8 mouse cellular contexts compared by ENCODE assay signal in the genomic region with DNA sequence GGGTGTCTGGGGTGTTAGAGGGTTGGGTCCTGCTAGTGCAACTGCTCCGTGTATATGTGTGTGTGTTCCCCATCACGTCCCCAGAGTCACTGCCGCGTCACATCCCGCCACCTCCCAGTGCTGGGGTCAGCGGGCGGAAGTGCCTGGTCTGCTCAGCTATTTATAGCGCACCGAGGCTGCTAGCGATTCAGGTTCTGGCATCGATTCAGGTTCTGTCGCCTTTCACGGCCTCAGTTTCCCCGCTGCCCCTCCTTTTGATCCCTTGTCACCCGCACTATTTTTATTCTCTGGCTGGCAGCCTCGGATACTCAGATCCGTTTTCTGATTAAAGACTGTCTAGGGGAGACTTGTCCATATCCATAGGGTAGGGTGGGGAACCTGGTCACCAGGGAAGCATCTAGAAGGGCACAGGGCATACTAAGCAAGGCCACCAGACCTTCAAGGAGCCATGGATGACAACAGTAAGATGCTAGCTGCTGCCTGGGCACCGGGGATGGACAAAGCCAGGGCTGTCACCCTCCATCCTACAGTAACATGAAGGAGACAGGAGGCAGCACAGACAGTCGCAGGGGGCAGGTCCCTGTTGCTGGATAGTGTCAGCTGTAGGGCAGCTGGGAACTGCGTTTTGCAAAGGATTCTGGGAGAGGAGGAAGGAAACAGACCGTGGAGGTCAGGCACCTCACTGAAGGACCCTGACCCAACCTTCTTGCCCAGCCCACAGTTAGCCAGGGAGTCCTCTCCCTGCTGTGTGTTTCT. TPM values are rescaled to one million over a fixed set of nuclear protein-coding genes. Genes with fewer than 3 reads are reported as not detected.
DNase-seq lines count a peak whose midpoint lies in the region; ATAC-seq and TF ChIP-seq lines count a peak whose summit lies in the region.

No protein-coding gene starts in this region.

- WGBS in lung, embryonic 15.5 days: under 1% methylated on average over 21 of the region's 21 CpGs
- WGBS in lung, adult 2 months: under 1% methylated on average over 21 of the region's 21 CpGs
- 2% methylated on average over 21 of the region's 21 CpGs for WGBS in heart, adult 2 months
- 8% methylated on average over 21 of the region's 21 CpGs for WGBS in midbrain, embryonic 15.5 days

- H3K36me3 ChIP-seq in lung, embryonic 15.5 days: no peaks in the 10 kb centered on the region
- no peaks in the 10 kb centered on the region for H3K36me3 ChIP-seq in heart, adult 2 months (ENCODE audit: control insufficient read depth, insufficient read depth, low read length)
- H3K36me3 ChIP-seq in midbrain, embryonic 15.5 days (replicated peaks): peaks cover 6% of the 10 kb centered on the region

- ATAC-seq in lung, embryonic 15.5 days (ENCODE audit: borderline replicate concordance, extremely low read depth, low FRiP score, low TSS enrichment): no peak
- no peak for ATAC-seq in midbrain, embryonic 15.5 days (replicated peaks)

- H3K9me3 ChIP-seq in lung, embryonic 15.5 days: no peaks in the 10 kb centered on the region
- no peaks in the 10 kb centered on the region for H3K9me3 ChIP-seq in midbrain, embryonic 15.5 days

- H3K4me2 ChIP-seq in lung, embryonic 15.5 days: peak overlapping the region; percentile 35
- peak overlapping the region; percentile 39 for H3K4me2 ChIP-seq in midbrain, embryonic 15.5 days

- H3K27me3 ChIP-seq in lung, embryonic 15.5 days: peaks cover 47% of the 10 kb centered on the region
- no peaks in the 10 kb centered on the region for H3K27me3 ChIP-seq in heart, adult 2 months (ENCODE audit: control insufficient read depth, insufficient read depth, low read length)
- H3K27me3 ChIP-seq in midbrain, embryonic 15.5 days (replicated peaks): no peaks in the 10 kb centered on the region

- H3K4me1 ChIP-seq in lung, embryonic 15.5 days: peaks cover 43% of the 10 kb centered on the region
- H3K4me1 ChIP-seq in lung, adult 2 months (ENCODE audit: control insufficient read depth, insufficient read depth, low read length): peaks cover 3% of the 10 kb centered on the region; the same call in 1 of the 2 replicates
- H3K4me1 ChIP-seq in heart, adult 2 months (ENCODE audit: control insufficient read depth, insufficient read depth, low read length): peaks cover 4% of the 10 kb centered on the region
- H3K4me1 ChIP-seq in midbrain, embryonic 15.5 days: peaks cover 51% of the 10 kb centered on the region

- no peaks in the 10 kb centered on the region for H3K79me2 ChIP-seq in heart, adult 2 months (replicated peaks; ENCODE audit: control insufficient read depth, insufficient read depth, low read length)

- no peak overlapping the region; the same call in 1 of the 2 replicates for H3K4me3 ChIP-seq in lung, embryonic 15.5 days
- no peak overlapping the region for H3K4me3 ChIP-seq in lung, adult 2 months (replicated peaks; ENCODE audit: extremely low read depth, low read depth, low read length)
- H3K4me3 ChIP-seq in heart, adult 2 months: peak overlapping the region; percentile 15; the same call in 1 of the 2 replicates
- H3K4me3 ChIP-seq in midbrain, embryonic 15.5 days: 0 out of 2 replicates have a peak overlapping the region, but pooled peaks have one; percentile 6

- 0 out of 2 replicates have a peak, but pooled peaks have one; percentile 14 for TF ChIP-seq EP300 in heart, adult 2 months (IDR thresholded peaks at IDR 0.05; ENCODE audit: insufficient read depth, low read depth, low read length)

- no peak overlapping the region for H3K9ac ChIP-seq in lung, embryonic 15.5 days
- peak overlapping the region; percentile 30; the same call in 1 of the 2 replicates for H3K9ac ChIP-seq in heart, adult 2 months (ENCODE audit: low read depth, low read length)
- peak overlapping the region; percentile 9; the same call in 1 of the 2 replicates for H3K9ac ChIP-seq in midbrain, embryonic 15.5 days

- intact Hi-C loops in heart, adult 2 months (cut with DNase I): no loop called here

- H3K27ac ChIP-seq in lung, embryonic 15.5 days: no peak overlapping the region
- H3K27ac ChIP-seq in heart, adult 2 months: peak overlapping the region; percentile 62
- no peak overlapping the region for H3K27ac ChIP-seq in midbrain, embryonic 15.5 days

- no peak for DNase-seq in lung, adult 2 months
- DNase-seq in T-cell, adult 2 months (ENCODE audit: low spot score): peak; percentile 73
- peak; percentile 60 to 69 for DNase-seq in heart, adult 2 months
- DNase-seq in kidney, postnatal 14 days: peak; percentile 59
- DNase-seq in urinary bladder, postnatal 14 days (ENCODE audit: low spot score): no peak
- DNase-seq in yolk sac, embryonic 10.5 days (ENCODE audit: low spot score): no peak

- no peak for TF ChIP-seq CTCF in lung, adult 2 months (IDR thresholded peaks at IDR 0.05; ENCODE audit: insufficient read depth, low read length)
- no peak for TF ChIP-seq CTCF in heart, adult 2 months (IDR thresholded peaks at IDR 0.05)

- TF ChIP-seq POLR2A in lung, adult 2 months (IDR thresholded peaks at IDR 0.05; ENCODE audit: borderline replicate concordance, extremely low read depth, low read depth, low read length): no peak
- TF ChIP-seq POLR2A in heart, adult 2 months (IDR thresholded peaks at IDR 0.05; ENCODE audit: insufficient read depth, low read depth, low read length): peak; percentile 57; the same call in 1 of the 2 replicates

RNA-seq across cellular contexts. Expression of a gene that starts 3.2 kb away (rescaled TPM):
- 0.66 and 0.81 TPM in 2 replicates for polyA plus RNA-seq in lung, embryonic 15.5 days (2015; fragmentation: Nextera tagmentation; extraction: Ambion mirVana)
- 0.25 and 0.32 TPM in 2 replicates for polyA plus RNA-seq in lung, adult 2 months (2012; rRNA removed)
- under 1 TPM; 0.61 to 0.86 TPM for total RNA-seq in heart, adult 2 months (2021)
- polyA plus RNA-seq in heart, adult 2 months (2012; rRNA removed): 1.4 and 1.8 TPM in 2 replicates
- polyA plus RNA-seq in midbrain, embryonic 15.5 days (2015; fragmentation: Nextera tagmentation; extraction: Ambion mirVana): 26.9 and 27.4 TPM in 2 replicates

RNA-seq across cellular contexts. Expression of a gene that starts 7.7 kb away (rescaled TPM):
- 9.9 TPM in 2 replicates for polyA plus RNA-seq in lung, embryonic 15.5 days (2015; fragmentation: Nextera tagmentation; extraction: Ambion mirVana)
- polyA plus RNA-seq in lung, adult 2 months (2012; rRNA removed): 56.6 and 72.7 TPM in 2 replicates
- total RNA-seq in heart, adult 2 months (2021): 1 to 10 TPM; 8.1 to 8.6 TPM
- polyA plus RNA-seq in heart, adult 2 months (2012; rRNA removed): 23.3 and 24.0 TPM in 2 replicates
- 5.2 and 5.8 TPM in 2 replicates for polyA plus RNA-seq in midbrain, embryonic 15.5 days (2015; fragmentation: Nextera tagmentation; extraction: Ambion mirVana)

RNA-seq across cellular contexts. Expression of a gene that starts 20.6 kb away (rescaled TPM):
- polyA plus RNA-seq in lung, embryonic 15.5 days (2015; fragmentation: Nextera tagmentation; extraction: Ambion mirVana): 0.63 and 1.3 TPM in 2 replicates
- polyA plus RNA-seq in lung, adult 2 months (2012; rRNA removed): 58.5 and 60.7 TPM in 2 replicates
- total RNA-seq in heart, adult 2 months (2021): 1 to 10 TPM; 4.0 to 4.1 TPM
- polyA plus RNA-seq in heart, adult 2 months (2012; rRNA removed): 16.3 and 19.3 TPM in 2 replicates
- 0.37 and 1.5 TPM in 2 replicates for polyA plus RNA-seq in midbrain, embryonic 15.5 days (2015; fragmentation: Nextera tagmentation; extraction: Ambion mirVana)

RNA-seq across cellular contexts. Expression of a gene that starts 33.2 kb away (rescaled TPM):
- polyA plus RNA-seq in lung, embryonic 15.5 days (2015; fragmentation: Nextera tagmentation; extraction: Ambion mirVana): 3.3 and 3.6 TPM in 2 replicates
- polyA plus RNA-seq in lung, adult 2 months (2012; rRNA removed): 25.0 and 31.3 TPM in 2 replicates
- 1 to 10 TPM; 6.1 to 6.4 TPM for total RNA-seq in heart, adult 2 months (2021)
- polyA plus RNA-seq in heart, adult 2 months (2012; rRNA removed): 5.4 and 8.6 TPM in 2 replicates
- polyA plus RNA-seq in midbrain, embryonic 15.5 days (2015; fragmentation: Nextera tagmentation; extraction: Ambion mirVana): 0.27 and 0.36 TPM in 2 replicates

RNA-seq across cellular contexts. Expression of a gene that starts 57.1 kb away (rescaled TPM):
- 4.8 and 7.6 TPM in 2 replicates for polyA plus RNA-seq in lung, embryonic 15.5 days (2015; fragmentation: Nextera tagmentation; extraction: Ambion mirVana)
- polyA plus RNA-seq in lung, adult 2 months (2012; rRNA removed): 20.0 and 23.3 TPM in 2 replicates
- total RNA-seq in heart, adult 2 months (2021): under 1 TPM; 0.23 to 0.64 TPM
- polyA plus RNA-seq in heart, adult 2 months (2012; rRNA removed): 2.7 and 4.5 TPM in 2 replicates
- 96.0 and 102 TPM in 2 replicates for polyA plus RNA-seq in midbrain, embryonic 15.5 days (2015; fragmentation: Nextera tagmentation; extraction: Ambion mirVana)

Comparison
In these comparisons a context has a peak if more than half of its experiments do, and no peak if none do; other contexts are left out.
1. H3K4me3 ChIP-seq: peak in heart, adult 2 months (single experiment) and midbrain, embryonic 15.5 days (single experiment); none in lung, embryonic 15.5 days (single experiment) and lung, adult 2 months (single experiment).
2. DNase-seq: peak in T-cell, adult 2 months (single experiment), heart, adult 2 months (2 of 2) and kidney, postnatal 14 days (single experiment); none in lung, adult 2 months (single experiment), urinary bladder, postnatal 14 days (single experiment) and yolk sac, embryonic 10.5 days (single experiment).
3. RNA of a gene that starts 3.2 kb away (polyA plus RNA-seq): 26.9 to 27.4 TPM in midbrain, embryonic 15.5 days; 1.4 to 1.8 TPM in heart, adult 2 months, 0.66 to 0.81 TPM in lung, embryonic 15.5 days and 0.25 to 0.32 TPM in lung, adult 2 months; every median in the first group is over 10 times any median in the second.